Mouse (Mus musculus) Muller cell, postnatal 12 days (primary cell): ENCODE data around the gene Prdm5.

ENCODE experiments used
- DNase-seq: peaks from one replicate; pipeline ENCODE4 v3.0.0-alpha.2; 2015; ENCODE audit errors: inconsistent ontology term

The Prdm5 gene

GRCm38 (mm10) chr6:65831443-65831842 is 52.7 kb downstream of the Prdm5 start:
- no peak for DNase-seq

- DNase-seq: peak; percentile 84
Observed at GRCm38 (mm10) chr6:65834013-65834412, 55.2 kb downstream of the Prdm5 start.

- no peak for DNase-seq
Observed at GRCm38 (mm10) chr6:65842579-65842978, 63.8 kb downstream of the Prdm5 start.

- peak; percentile 78 for DNase-seq
Observed at GRCm38 (mm10) chr6:65849127-65849526, 70.3 kb downstream of the Prdm5 start.

GRCm38 (mm10) chr6:65849687-65850086 is 70.9 kb downstream of the Prdm5 start:
- no peak for DNase-seq

- no peak for DNase-seq
Observed at GRCm38 (mm10) chr6:65850221-65850620, 71.4 kb downstream of the Prdm5 start.

- DNase-seq: no peak
Observed at GRCm38 (mm10) chr6:65854020-65854419, 75.2 kb downstream of the Prdm5 start.

GRCm38 (mm10) chr6:65854585-65854984 is 75.8 kb downstream of the Prdm5 start:
- peak; percentile 34 for DNase-seq

GRCm38 (mm10) chr6:65860609-65861008 is 81.8 kb downstream of the Prdm5 start:
- no peak for DNase-seq

GRCm38 (mm10) chr6:65862836-65863235 is 84.0 kb downstream of the Prdm5 start:
- DNase-seq: no peak

- peak; percentile 61 for DNase-seq
Observed at GRCm38 (mm10) chr6:65864233-65864632, 85.4 kb downstream of the Prdm5 start.

GRCm38 (mm10) chr6:65864919-65865318 is 86.1 kb downstream of the Prdm5 start:
- no peak for DNase-seq

GRCm38 (mm10) chr6:65865861-65866260 is 87.1 kb downstream of the Prdm5 start:
- DNase-seq: no peak

- no peak for DNase-seq
Observed at GRCm38 (mm10) chr6:65871754-65872278, 93.0 kb downstream of the Prdm5 start.

- DNase-seq: no peak
Observed at GRCm38 (mm10) chr6:65878300-65878699, 99.5 kb downstream of the Prdm5 start.

GRCm38 (mm10) chr6:65888835-65889234 is 110.0 kb downstream of the Prdm5 start:
- no peak for DNase-seq

- no peak for DNase-seq
Observed at GRCm38 (mm10) chr6:65892045-65892660, 113.4 kb downstream of the Prdm5 start.

GRCm38 (mm10) chr6:65906657-65907182 is 127.9 kb downstream of the Prdm5 start:
- no peak for DNase-seq

GRCm38 (mm10) chr6:65915421-65915820 is 136.6 kb downstream of the Prdm5 start:
- DNase-seq: no peak

GRCm38 (mm10) chr6:65921703-65922102 is 142.9 kb downstream of the Prdm5 start:
- no peak for DNase-seq

- DNase-seq: no peak
Observed at GRCm38 (mm10) chr6:65923501-65924084, 144.8 kb downstream of the Prdm5 start.

- peak; percentile 35 for DNase-seq
Observed at GRCm38 (mm10) chr6:65925737-65926333, 147.0 kb downstream of the Prdm5 start.

GRCm38 (mm10) chr6:65930523-65930922 is 151.7 kb downstream of the Prdm5 start:
- no peak for DNase-seq
